Mouse (Mus musculus): ENCODE results near the gene Wapl. TPM values are rescaled to one million over a fixed set of nuclear protein-coding genes. Genes with fewer than 3 reads are reported as not detected.

Wapl gene
- polyA plus RNA-seq, 1 experiment from 2014 or later, result 28.5 TPM

- no peaks in the 10 kb centered on the region for H3K27me3 ChIP-seq (replicated peaks)
- no peak overlapping the region for H3K9ac ChIP-seq
- 92% methylated on average over 2 of the region's 2 CpGs for WGBS
- no peaks in the 10 kb centered on the region; the same call in 1 of the 2 replicates for H3K36me3 ChIP-seq
- no peak overlapping the region for H3K4me2 ChIP-seq
- H3K4me3 ChIP-seq (replicated peaks), result no peak overlapping the region
- no peak for ATAC-seq (ENCODE audit: insufficient read depth, low FRiP score, low read depth)
- no peaks in the 10 kb centered on the region for H3K4me1 ChIP-seq
- no peaks in the 10 kb centered on the region for H3K9me3 ChIP-seq
- H3K27ac ChIP-seq, result no peak overlapping the region
Observed at GRCm38 (mm10) chr14:34710209-34710608, 36.5 kb downstream of the Wapl start.

GRCm38 (mm10) chr14:34712027-34712426 is 38.3 kb downstream of the Wapl start:
- Histone ChIP-seq H3K27me3 (replicated peaks) (no peaks in the 10 kb centered on the region), H3K4me2 (no peak overlapping the region), H3K4me3 (replicated peaks) (no peak overlapping the region), H3K4me1 (no peaks in the 10 kb centered on the region), H3K9me3 (no peaks in the 10 kb centered on the region), H3K27ac (no peak overlapping the region), H3K9ac (no peak overlapping the region), H3K36me3 (no peaks in the 10 kb centered on the region; the same call in 1 of the 2 replicates)
- 88% methylated on average over 3 of the region's 3 CpGs for WGBS
- ATAC-seq (ENCODE audit: insufficient read depth, low FRiP score, low read depth), result no peak

DNA sequence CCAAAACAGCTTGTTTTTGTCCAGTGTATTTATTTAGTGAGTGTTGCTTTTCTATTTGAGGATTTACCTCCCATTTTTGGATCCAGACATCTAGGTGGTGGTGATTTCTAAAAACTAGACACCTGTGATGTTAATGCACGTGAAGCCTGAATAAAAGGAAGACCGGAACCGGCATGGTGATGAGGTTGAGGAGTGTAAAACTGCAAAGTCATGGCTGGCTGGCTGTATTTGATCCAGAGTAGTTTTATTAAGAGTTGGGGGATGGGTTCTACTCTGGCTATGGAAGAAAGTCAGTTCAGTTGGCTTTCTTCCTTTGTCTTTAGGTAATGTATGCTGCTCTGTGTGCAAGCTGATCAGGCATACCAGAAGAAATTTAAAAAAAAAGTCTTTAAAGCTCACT is 39.1 kb downstream of the Wapl start:
- Histone ChIP-seq H3K36me3 (no peaks in the 10 kb centered on the region; the same call in 1 of the 2 replicates), H3K27ac (no peak overlapping the region), H3K4me1 (no peaks in the 10 kb centered on the region), H3K4me3 (replicated peaks) (no peak overlapping the region), H3K27me3 (replicated peaks) (no peaks in the 10 kb centered on the region), H3K4me2 (no peak overlapping the region), H3K9ac (no peak overlapping the region), H3K9me3 (no peaks in the 10 kb centered on the region)
- 87% methylated on average over 3 of the region's 3 CpGs for WGBS
- ATAC-seq (ENCODE audit: insufficient read depth, low FRiP score, low read depth), result no peak

DNA sequence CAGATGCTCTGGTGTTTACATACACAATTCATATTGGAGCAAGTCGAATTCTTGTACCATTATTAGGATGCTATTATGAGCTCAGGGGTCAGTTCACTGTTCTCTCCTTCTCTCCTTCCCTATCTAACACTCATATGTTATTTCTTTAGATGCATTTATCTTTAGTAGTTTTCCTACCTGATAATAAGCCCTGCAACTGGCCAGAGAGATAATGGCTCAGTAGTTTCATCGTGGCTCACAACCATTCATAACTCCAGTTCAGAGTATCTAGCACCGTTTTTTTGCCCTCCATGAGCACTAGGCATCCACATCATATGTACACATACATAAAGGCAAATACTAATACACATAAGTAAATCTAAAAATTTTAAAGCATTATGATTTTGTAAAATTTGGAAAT is 44.4 kb downstream of the Wapl start:
- Histone ChIP-seq H3K4me3 (replicated peaks) (no peak overlapping the region), H3K4me2 (no peak overlapping the region), H3K9ac (no peak overlapping the region), H3K4me1 (no peaks in the 10 kb centered on the region), H3K27ac (no peak overlapping the region), H3K9me3 (no peaks in the 10 kb centered on the region), H3K36me3 (peaks cover 3% of the 10 kb centered on the region), H3K27me3 (replicated peaks) (no peaks in the 10 kb centered on the region)
- no peak for ATAC-seq (ENCODE audit: insufficient read depth, low FRiP score, low read depth)
- 81% methylated on average over 3 of the region's 3 CpGs for WGBS

GRCm38 (mm10) chr14:34727709-34728108 is 54.0 kb downstream of the Wapl start:
- Histone ChIP-seq H3K4me1 (no peaks in the 10 kb centered on the region), H3K9me3 (no peaks in the 10 kb centered on the region), H3K27ac (no peak overlapping the region), H3K27me3 (replicated peaks) (no peaks in the 10 kb centered on the region), H3K4me3 (replicated peaks) (no peak overlapping the region), H3K9ac (no peak overlapping the region), H3K36me3 (peaks cover 11% of the 10 kb centered on the region), H3K4me2 (no peak overlapping the region)
- 81% methylated on average over 2 of the region's 2 CpGs for WGBS
- ATAC-seq (ENCODE audit: insufficient read depth, low FRiP score, low read depth), result no peak

- Histone ChIP-seq H3K27ac (no peak overlapping the region), H3K4me3 (replicated peaks) (no peak overlapping the region), H3K9me3 (no peaks in the 10 kb centered on the region), H3K36me3 (peaks cover 22% of the 10 kb centered on the region), H3K27me3 (replicated peaks) (no peaks in the 10 kb centered on the region), H3K4me2 (no peak overlapping the region), H3K9ac (no peak overlapping the region), H3K4me1 (no peaks in the 10 kb centered on the region)
- WGBS, result 90% methylated on average over 5 of the region's 5 CpGs
- ATAC-seq (ENCODE audit: insufficient read depth, low FRiP score, low read depth), result no peak
Observed at GRCm38 (mm10) chr14:34735405-34735804, 61.7 kb downstream of the Wapl start.

DNA sequence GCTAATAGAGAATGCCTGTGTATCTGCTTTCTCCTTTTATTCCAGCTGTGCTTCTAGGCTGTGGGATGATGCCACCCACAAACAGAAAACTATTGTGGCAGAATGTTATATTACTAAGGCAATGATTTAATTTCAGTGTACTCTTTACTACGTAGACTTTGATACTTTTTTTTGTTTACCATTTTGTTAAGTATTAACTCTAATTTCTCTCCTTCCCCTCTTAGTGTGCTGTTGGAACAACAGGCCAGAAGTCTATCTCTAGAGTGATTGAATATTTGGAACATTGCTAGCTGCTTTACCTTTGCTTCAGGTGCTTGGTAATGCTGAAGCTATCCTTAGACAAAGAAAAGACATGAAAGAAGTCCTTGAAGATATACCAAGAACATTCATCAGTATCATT is 71.7 kb downstream of the Wapl start:
- H3K36me3 ChIP-seq, result peaks cover 15% of the 10 kb centered on the region
- H3K4me1 ChIP-seq, result no peaks in the 10 kb centered on the region
- WGBS, result 86% methylated on average over 1 of the region's 1 CpGs

GRCm38 (mm10) chr14:34755731-34756130 is 82.0 kb downstream of the Wapl start:
- Histone ChIP-seq H3K36me3 (no peaks in the 10 kb centered on the region), H3K9me3 (no peaks in the 10 kb centered on the region), H3K4me3 (replicated peaks) (no peak overlapping the region), H3K27ac (no peak overlapping the region), H3K4me1 (no peaks in the 10 kb centered on the region), H3K4me2 (no peak overlapping the region), H3K27me3 (replicated peaks) (no peaks in the 10 kb centered on the region), H3K9ac (no peak overlapping the region)
- WGBS, result 80% methylated on average over 3 of the region's 3 CpGs
- ATAC-seq (ENCODE audit: insufficient read depth, low FRiP score, low read depth), result no peak

More for the DNA sequence above, 71.7 kb downstream of the Wapl start:
- Histone ChIP-seq H3K9me3 (no peaks in the 10 kb centered on the region), H3K9ac (no peak overlapping the region), H3K27me3 (replicated peaks) (no peaks in the 10 kb centered on the region), H3K27ac (no peak overlapping the region), H3K4me2 (no peak overlapping the region), H3K4me3 (replicated peaks) (no peak overlapping the region)
- ATAC-seq (ENCODE audit: insufficient read depth, low FRiP score, low read depth), result no peak

GRCm38 (mm10) chr14:34759938-34760337 is 86.2 kb downstream of the Wapl start:
- Histone ChIP-seq H3K4me3 (replicated peaks) (no peak overlapping the region), H3K4me2 (no peak overlapping the region), H3K9ac (no peak overlapping the region), H3K4me1 (peaks cover 6% of the 10 kb centered on the region; the same call in 1 of the 2 replicates), H3K27ac (no peak overlapping the region), H3K9me3 (no peaks in the 10 kb centered on the region), H3K36me3 (no peaks in the 10 kb centered on the region), H3K27me3 (replicated peaks) (no peaks in the 10 kb centered on the region)
- 0 out of 2 replicates have a peak, but pooled peaks have one; percentile 25 for ATAC-seq (ENCODE audit: insufficient read depth, low FRiP score, low read depth)
- WGBS, result 51% methylated on average over 2 of the region's 2 CpGs

DNA sequence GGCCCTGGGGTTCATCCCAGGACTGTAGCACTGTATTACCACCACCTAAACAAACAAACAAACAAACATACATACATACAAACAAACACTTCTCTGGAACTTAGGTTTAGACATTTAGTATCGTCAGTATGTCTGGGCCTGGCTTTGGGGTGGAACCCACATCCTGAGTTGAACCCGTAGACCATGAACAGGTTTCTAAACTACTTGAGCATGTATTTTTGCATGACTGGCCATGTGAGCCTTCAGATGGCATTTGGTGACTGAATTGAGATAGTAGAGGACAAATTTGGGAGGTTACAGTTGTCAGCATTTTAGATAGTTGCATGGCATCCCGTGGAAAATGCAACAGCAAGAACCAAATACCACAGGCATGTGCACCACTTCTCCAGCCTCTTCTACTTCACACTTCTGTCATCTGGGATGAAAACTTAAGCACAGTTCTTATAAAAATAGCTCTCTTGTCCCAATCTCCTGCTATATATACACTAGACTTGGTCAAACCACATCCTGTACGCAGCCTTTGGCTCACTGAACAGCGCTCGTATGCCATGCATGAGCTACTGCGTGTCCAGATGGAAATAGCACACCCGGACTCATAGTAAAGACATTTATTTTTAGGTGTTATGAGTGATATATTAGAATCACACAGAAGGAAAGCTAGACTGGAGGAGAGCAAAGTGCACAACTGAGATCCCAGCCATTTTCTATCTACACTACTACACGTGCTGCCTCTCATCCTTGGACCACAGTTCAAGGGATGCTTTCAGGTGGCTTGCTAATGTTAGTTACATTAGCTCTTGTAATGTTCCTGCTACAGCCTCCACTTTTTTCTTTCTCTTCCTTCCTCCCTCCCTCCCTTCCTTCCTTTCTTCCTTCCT is 87.6 kb downstream of the Wapl start:
- H3K9ac ChIP-seq, result no peak overlapping the region
- H3K36me3 ChIP-seq, result no peaks in the 10 kb centered on the region
- peaks cover 6% of the 10 kb centered on the region; the same call in 1 of the 2 replicates for H3K4me1 ChIP-seq
- no peak overlapping the region for H3K4me3 ChIP-seq (replicated peaks)
- no peaks in the 10 kb centered on the region for H3K9me3 ChIP-seq
- ATAC-seq (ENCODE audit: insufficient read depth, low FRiP score, low read depth), result no peak
- WGBS, result 89% methylated on average over 9 of the region's 9 CpGs
- H3K27ac ChIP-seq, result no peak overlapping the region
- no peak overlapping the region for H3K4me2 ChIP-seq
- no peaks in the 10 kb centered on the region for H3K27me3 ChIP-seq (replicated peaks)

GRCm38 (mm10) chr14:34762682-34763081 is 89.0 kb downstream of the Wapl start:
- WGBS, result 47% methylated on average over 10 of the region's 10 CpGs
- Histone ChIP-seq H3K27ac (peak overlapping the region; percentile 87; the same call in 1 of the 2 replicates), H3K36me3 (no peaks in the 10 kb centered on the region), H3K27me3 (replicated peaks) (no peaks in the 10 kb centered on the region), H3K9ac (no peak overlapping the region), H3K4me2 (no peak overlapping the region), H3K4me3 (replicated peaks) (no peak overlapping the region), H3K4me1 (peaks cover 6% of the 10 kb centered on the region; the same call in 1 of the 2 replicates), H3K9me3 (no peaks in the 10 kb centered on the region)
- ATAC-seq (ENCODE audit: insufficient read depth, low FRiP score, low read depth), result no peak

GRCm38 (mm10) chr14:34763771-34764539 is 90.2 kb downstream of the Wapl start:
- ATAC-seq (ENCODE audit: insufficient read depth, low FRiP score, low read depth), result peak; percentile 58
- no peaks in the 10 kb centered on the region for H3K36me3 ChIP-seq
- H3K27me3 ChIP-seq (replicated peaks), result no peaks in the 10 kb centered on the region
- H3K27ac ChIP-seq, result peak overlapping the region; percentile 87
- 25% methylated on average over 10 of the region's 10 CpGs for WGBS
- H3K9me3 ChIP-seq, result no peaks in the 10 kb centered on the region
- no peak overlapping the region for H3K4me3 ChIP-seq (replicated peaks)
- no peak overlapping the region for H3K4me2 ChIP-seq
- H3K9ac ChIP-seq, result no peak overlapping the region
- H3K4me1 ChIP-seq, result peaks cover 7% of the 10 kb centered on the region; the same call in 1 of the 2 replicates

Data from stomach, embryonic 15.5 days (tissue).